Mouse (Mus musculus) kidney, postnatal 14 days (tissue): ENCODE measurements at regions not wholly inside any gene's neighbourhood (a gene's known extent, or its start where the extent isn't known, plus 50 kb on each side); places are given as distances from the start of the nearest gene placed in this dataset.

Experiments
- DNase-seq: peaks from one replicate; pipeline ENCODE4 v3.0.0; 2022; ENCODE audit warnings: mixed read lengths

DNA sequence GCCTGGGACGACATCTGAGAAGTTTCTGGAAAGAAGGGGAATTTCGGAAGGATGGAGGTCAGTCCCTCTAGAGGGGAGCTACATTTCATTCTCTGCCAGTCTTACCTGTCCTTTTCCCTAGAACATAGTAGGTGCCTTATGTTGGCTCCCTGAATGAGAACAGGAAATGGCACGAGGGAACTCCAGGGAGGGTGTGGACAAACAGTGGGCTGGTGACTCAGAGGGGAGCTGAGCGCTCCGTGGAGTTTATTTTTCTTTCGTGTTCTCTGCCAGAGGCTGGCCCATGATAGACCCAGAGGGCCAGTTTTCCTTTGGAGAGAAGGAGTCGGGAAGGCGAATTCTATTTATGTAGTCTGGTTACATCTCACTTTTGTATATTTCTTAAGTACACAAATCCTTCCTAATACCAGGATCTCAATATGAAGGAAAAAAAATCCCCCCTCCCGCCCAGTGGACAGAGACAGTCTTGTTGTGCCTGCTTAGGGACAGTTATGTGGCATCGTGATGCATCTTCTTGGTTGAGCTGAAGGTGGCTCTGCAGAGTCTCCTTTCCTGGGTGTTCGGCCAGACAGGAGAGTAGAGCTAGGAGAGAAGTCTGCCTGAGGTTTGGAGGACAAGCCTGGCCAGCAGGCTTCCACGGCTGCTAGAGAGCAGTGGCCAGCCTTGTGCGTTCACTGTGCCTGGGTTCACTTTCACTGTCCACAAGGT is 84.3 kb upstream of the Rbpj start:
- no peak for DNase-seq

- DNase-seq, result no peak
Observed at GRCm38 (mm10) chr5:53384026-53384425, 81.9 kb upstream of the Rbpj start.

GRCm38 (mm10) chr5:53385513-53386148 is 80.3 kb upstream of the Rbpj start:
- no peak for DNase-seq

- no peak for DNase-seq
Observed at GRCm38 (mm10) chr5:53393571-53393970, 72.4 kb upstream of the Rbpj start.

- no peak for DNase-seq
Observed at GRCm38 (mm10) chr5:53394560-53394959, 71.4 kb upstream of the Rbpj start.

DNA sequence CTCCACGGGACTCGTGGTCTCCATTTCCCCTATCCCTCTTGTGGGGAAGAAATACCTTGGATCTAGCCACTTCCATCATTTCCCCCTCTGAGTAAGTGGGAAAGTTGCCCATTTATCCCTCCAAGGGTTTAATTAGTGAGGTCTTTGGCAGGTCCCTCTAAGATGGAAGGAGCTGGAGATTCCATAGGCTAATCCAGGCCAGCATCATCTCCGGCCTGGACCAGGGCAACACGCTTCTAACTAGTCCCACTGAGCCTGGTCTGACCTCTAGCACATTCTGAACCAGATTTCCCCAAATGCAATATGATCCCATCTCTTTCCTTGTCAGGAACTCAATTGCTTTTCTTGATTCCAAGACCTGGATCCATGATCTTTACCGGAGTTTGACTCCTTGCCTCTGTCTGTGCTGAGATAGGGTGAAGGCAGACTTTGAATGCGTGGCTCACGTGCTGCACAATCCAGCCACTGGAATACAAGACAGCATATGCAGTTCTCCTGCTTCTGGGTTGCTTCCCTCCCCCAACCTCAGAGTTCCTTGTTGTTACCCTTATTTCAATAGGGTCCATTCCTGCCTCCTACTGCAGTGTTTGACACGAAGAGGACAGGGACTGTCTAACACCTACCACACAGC is 67.4 kb upstream of the Rbpj start:
- no peak for DNase-seq

DNA sequence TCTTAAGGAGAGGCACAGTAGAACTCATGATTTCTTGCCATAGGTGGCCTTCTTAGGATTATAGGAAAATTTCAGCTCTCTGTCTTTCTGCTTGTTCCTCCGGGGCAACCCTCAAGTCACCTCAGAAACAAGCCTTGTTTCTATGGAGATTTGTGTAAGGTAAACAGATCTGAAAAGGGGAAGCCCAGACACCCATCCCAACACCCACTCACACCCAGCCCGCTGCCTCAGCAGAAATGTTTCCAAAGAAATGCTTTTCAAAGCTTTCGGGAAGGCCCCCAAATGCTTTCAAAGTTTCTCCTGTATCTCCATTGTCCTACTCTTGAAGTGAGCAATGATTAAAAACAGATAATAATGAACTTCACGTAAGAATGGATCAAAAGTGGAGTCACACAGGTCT is 64.9 kb upstream of the Rbpj start:
- no peak for DNase-seq

DNA sequence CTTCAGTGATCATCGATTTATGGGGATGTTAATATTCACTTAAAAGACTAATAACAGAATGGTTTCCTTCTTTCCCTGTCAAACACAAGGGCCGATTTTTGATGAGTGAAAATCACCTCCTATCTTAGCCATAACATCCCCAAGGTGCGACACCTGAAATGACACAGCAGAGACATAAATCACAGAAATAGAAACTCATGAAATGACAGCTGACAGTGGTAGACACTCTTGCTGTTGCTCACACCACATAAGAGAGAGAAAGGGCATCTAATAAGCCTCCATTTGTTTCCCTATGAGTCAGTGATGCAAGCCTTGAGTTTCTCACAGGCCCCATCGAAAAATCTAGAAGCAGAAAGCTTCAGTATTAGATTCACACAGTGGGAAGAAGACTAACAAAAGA is 63.9 kb upstream of the Rbpj start:
- no peak for DNase-seq

DNA sequence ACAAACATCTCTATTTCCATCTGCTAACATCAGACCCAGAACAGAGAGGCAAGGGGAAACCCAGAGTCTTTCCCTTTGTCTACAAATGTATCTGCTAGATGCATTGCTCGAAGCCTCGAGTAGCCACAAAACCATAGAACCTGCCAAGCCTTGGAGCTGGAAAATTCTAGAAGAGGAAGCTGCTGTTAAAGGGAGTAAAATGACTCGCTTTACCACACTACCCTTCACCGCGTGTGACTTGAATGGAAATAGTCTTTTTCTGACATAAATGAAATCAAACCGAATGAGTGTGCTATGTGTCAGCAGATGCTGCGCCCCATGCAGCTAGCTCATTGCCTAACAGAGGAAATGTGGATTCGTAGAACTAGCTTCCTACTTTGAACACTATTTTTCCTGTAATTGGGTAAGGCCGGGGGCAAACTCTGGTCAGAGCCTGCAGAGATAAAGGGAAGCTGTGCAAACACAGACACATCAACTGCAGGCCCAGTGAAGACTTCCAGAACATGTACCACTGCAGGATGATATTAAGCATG is 63.3 kb upstream of the Rbpj start:
- DNase-seq, result no peak

GRCm38 (mm10) chr5:53405929-53406328 is 60.0 kb upstream of the Rbpj start:
- DNase-seq, result no peak

DNA sequence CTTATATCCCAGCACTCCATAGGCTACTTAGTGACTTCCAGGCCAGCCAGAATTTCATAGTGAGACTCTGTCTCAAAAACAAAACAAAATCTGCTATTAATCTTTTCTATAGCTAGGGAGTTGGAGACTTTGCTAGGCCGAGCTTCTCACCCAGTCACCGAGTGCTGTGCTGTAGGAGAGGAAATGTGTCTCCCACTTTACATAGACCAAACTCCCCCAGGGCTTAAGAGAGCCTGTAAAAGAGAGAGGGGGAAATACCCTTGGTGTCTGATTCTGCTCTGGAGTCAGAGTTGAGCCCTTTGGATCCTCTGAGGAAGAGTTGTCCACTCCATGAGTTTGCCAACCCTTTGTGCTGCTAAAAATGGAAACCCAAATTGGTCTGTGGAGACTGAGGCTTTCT is 58.3 kb upstream of the Rbpj start:
- no peak for DNase-seq

DNA sequence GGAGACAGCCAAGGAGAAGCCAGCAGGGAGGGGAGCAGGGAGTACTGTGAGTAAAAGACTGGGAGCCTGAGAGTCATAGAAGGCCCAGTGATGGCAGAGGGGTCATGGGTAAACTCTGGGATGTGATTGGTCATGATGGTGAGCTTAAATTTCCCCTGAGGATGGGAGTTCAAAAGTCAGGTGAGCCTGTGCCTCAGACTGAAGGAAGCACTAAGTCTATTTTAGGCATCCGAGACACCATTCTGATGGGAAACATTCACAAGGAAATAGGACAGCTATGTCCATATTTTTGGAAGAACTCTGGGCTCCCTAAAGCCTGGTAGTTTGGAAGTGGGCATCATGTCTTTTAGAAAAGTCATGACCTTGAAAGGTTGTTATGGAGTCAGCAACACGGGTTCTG is 57.7 kb upstream of the Rbpj start:
- DNase-seq, result no peak

DNA sequence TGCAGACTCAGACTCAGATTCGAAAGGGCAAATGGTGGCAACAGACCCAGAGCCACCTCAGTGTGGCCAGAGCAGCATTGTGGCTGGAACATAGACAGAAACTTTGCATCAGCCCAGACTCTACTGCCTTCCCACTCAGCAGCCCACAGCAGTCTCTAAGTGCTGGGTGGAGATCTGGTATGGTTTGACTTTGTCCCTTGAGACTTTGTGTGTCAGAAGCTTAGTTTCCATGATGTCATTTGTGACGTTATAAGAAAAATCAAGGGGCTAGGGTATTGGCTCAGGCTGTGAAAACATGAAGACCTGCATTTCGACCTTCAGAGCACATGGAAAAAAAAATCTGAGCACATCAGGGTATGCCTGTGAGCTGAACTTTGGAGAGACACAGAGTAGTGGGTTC is 56.2 kb upstream of the Rbpj start:
- DNase-seq, result no peak

DNA sequence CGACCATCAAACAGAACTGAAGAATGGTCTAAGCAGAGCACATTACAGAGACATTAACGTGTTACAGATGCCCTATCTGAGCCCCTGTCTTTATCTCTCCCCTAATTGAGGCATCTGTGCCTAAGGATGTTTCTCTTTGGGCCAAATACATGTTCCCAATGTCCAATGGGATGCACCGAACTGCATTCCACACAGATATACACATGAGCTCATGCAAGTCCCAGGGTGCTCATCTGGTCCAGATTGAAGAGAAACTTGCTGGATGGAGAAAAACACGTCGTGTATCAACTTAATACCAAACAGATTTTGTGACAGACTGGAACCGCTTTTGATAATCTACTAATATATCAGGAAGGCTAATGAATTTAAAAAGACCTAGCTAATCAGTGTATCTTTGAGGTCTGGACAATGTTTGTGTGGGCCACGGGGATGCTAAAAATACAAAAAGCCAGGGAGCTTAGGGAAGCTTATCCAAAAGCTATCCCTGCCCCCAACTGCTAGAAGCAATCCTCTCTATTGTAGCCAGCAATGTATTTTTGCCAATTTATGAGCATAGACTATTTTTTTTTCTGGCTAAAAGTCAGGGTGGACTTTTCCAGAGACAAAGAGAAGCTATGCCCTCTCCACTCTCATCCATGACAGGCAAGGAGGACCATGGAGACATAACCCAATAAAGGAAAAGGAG is 53.4 kb upstream of the Rbpj start:
- no peak for DNase-seq

DNA sequence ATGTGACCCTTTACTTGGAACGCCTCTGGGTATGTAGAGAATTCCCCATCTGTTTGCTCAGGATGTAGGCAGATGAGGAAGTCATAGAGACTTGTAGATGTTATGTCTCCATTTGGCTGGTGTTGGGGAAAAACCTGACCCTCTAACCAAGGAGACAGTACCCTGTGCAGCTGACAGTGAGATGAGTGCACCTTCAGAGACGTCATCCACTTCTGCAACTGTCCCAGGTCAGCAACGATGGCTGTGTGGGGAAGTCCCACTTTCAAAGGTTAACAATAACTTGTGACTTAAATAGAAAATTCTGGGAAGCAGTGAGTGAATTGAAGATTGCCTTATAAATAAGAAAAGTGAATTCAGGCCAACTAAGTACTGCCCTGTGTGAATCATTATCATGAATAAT is 52.3 kb upstream of the Rbpj start:
- DNase-seq, result no peak

DNA sequence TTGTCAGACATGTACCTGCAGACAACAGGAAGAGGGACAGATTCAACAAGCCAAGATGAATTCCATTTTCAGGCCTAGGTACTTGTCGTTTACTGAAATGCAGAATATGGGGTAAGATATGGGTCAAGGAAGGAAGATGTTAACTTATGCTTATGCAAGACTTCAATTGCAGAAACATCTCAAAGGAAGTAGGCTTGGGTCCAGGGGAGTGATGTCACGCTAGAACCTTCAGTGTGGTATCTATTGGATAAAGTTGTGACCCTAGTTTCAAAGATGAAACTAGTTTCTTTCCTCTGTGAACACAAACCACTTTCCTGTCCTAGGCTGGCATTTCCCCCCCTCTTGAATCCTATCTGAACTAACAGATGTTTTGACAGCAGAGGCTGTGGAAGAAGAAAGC is 50.5 kb upstream of the Rbpj start:
- DNase-seq, result no peak
